Mouse (Mus musculus): ENCODE measurements around the gene Mrpl58.
"Not testable (repeated sequence)": the region's sequence is repeated elsewhere in the genome, so short reads cannot be mapped to it uniquely, and the experiment has no call there.

Gene Mrpl58

DNA sequence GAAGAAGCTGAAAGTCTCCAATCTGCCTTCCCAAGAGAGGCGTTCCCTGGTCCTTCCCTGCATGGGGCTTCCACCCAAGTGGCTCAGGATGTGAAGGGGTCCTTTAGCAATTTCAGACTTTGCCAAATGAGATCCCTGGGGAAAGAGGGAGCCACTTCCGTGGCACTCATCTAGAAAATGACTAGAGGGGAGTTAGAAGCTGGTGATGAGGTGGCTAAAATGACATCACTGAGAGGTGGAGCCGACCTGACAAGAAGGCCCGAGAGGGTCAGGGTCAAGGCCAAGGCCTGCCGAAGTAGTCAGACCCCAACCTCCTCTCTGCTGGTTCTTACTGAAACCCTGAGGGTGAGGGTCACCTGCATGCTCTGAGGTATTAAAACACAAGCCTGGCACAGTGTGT is 20.7 kb upstream of the Mrpl58 start:
- in situ Hi-C loops (cut with MboI) = no loop called here

DNA sequence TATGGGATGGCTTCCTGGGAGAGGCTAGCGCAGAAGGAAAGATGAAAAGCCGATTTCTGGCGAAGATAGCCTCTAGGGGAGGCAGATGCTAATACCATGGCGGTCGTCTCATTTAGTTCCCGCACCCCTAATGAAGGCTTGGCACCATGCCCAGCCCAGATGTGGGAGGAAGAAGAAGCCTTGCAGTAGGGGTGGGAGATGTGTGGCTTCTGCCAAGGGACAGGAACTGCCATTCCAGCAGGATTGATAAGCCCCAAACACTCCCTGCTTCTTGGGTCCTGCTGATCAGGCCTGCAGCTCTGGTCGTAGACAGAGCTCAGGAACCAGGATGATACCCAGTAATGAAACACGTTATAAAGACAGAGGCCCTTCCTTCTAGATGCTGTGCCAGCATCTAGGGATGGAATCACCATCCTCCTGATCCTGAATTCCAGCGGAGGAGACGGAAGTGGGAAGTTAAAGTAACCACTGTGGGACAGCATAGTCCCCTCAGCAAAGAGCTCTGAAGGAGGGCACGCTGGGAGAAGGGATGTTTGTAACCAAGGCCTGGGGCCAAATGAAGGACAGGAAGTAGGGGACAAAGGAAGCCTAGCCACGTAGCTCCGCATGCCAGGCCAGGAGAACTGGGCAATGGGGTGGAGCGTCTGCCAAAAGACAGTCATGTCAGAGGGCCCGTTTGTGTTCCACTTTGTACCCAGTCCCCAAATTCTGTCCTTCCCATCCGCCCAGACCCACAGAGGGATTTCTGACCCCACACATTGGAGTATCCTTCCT is 19.7 kb upstream of the Mrpl58 start:
- in situ Hi-C loops (cut with MboI) = no loop called here

DNA sequence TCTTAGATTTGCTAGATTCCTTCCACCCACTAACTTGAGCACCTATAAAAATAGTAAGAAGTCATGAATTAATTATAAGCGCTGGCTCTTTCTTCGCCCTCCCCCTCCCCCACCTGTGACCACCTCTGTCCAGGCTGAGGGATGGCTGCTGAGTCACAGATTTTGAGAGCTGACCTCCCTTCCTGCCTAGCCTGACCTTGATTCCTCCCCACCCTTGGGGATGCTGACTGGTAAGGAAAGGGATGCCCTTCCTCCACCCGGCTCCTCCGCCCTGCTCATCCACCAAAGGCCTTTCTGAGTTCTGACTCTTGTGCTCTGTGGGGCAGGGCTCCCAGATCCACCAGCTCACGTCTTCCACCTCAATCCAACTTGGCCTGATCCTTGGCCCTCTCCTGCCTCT is 19.0 kb upstream of the Mrpl58 start:
- in situ Hi-C loops (cut with MboI) = no loop called here

DNA sequence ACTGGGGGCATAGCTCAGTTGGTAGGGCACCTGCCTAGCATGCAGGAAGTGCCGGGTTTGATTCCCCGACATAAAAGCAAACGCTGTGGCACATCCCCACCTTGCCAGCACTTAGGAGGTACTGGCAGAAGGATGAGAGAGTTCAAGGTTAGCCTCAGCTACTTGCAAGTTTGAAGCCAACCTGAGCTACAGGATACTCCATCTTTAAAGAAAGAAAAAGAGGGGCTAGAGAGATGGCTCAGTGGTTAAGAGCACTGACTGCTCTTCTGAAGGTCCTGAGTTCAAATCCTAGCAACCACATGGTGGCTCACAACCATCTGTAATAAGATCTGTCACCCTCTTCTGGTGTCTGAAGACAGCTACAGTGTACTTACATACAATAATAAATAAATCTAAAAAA is 16.7 kb upstream of the Mrpl58 start:
- in situ Hi-C loops (cut with MboI) = not testable (repeated sequence)

DNA sequence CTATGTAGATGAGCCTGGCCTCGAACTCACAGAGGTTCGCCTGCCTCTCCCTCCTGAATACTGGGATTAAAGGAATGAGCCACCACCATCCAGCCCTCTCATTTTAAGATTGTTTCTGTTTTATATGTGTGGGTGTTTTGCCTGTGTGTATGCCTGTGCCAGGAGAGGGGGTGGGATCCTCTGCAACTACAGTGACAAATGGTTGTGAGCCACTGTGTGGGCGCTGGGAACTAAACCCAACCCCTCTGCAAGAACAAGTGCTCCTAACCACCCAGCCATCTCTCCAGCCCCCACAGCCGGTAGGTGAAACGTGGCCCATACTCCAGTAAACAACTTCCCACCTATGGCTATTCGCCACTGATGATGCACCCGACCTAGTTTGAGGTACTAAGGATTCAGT is 12.2 kb upstream of the Mrpl58 start:
- in situ Hi-C loops (cut with MboI) = no loop called here

DNA sequence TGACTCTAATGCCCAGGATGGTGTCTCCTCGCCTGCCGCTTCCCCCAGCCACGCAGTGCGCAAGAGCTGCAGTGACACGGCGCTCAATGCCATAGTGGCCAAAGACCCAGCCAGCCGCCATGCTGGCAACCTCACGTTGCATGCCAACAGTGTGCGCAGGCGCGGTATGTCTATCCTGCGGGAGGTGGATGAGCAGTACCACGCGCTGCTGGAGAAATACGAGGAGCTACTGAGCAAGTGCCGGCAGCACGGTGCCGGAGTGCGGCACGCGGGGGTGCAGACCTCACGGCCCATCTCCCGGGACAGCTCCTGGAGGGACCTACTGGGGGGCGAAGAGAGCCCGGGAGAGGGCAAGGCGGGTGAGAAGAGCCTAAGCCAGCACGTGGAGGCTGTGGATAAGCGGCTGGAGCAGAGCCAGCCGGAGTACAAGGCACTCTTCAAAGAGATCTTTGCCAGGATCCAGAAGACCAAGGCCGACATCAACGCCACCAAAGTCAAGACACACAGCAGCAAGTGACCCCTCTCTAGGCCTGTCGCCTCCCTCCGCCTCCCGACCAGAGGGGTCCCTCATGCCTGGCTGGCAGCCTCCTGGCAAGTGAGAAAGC is 9.7 kb upstream of the Mrpl58 start:
- in situ Hi-C loops (cut with MboI) = no loop called here

DNA sequence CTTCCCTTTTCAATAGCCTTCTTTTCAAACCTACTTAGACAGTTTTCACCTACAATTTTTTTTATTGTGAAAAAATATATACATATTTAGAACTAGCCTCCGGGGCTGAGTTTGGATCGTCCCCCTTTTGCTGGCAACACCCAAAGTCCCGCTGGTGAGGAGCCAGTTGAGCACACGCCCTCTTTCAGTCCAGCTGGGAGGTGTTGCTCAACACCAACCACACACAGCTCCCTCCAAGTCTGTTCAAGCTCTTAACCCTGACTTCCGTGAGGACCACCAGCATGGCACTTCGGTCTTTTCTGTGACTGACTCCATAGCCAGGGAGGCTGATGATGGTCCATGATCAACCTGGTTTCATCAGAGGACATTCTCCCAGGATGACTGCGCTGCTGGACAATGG is 5.5 kb upstream of the Mrpl58 start:
- in situ Hi-C loops (cut with MboI) = no loop called here

DNA sequence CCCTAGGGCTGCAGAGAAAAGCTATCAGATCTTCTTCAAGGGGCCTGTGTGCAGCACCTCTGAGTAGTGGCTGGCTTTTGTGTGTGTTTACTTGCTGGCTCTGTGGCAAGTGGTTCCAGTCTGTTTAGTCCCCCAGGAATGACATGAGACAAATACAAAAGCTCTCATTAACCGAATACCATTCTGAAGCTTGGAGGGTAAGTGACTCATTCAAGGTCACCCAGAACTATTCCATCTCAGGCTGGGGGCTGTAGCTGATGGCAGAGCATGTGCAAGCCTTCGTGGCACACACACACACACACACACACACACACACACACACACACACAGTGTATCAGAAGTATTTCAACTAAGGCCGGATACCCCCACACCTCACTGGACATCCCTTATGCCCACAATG is 3.4 kb upstream of the Mrpl58 start:
- in situ Hi-C loops (cut with MboI) = no loop called here

DNA sequence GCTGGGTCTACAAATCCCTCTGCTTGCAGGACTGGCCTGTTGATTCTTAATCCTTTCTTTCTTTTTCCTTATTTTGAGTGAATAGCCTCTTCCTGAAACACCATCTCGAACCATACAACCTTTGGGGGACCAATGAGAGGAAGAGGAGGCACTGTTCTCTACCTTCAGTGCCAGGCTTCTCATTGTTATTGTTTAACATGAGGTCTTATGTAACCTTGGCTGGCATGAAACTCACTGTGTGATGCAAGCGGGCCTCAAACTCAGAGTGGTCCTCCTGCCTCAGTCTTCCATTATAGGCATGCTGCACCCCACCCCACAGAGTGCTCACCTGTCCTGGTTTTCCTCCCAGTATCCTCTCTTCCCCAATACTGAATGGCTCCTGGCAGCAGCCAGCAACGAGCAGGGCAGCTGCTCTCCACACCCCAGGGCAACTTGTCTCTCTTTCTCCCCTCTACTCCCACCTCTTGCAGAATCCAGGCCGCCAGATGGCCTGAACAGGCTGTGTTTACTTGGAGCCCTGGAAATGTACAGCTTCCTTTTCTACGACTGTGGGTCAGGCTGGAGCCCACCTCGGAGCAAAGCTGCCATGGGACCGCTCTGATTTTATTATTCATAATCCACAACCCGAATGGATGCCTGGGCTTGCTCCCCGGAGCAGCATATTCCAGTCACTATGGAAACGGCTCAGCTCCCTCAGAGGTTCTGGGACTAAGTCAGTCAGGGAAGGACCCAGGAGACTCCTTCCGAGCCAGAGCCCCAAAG is 2.7 kb upstream of the Mrpl58 start:
- in situ Hi-C loops (cut with MboI) = no loop called here

DNA sequence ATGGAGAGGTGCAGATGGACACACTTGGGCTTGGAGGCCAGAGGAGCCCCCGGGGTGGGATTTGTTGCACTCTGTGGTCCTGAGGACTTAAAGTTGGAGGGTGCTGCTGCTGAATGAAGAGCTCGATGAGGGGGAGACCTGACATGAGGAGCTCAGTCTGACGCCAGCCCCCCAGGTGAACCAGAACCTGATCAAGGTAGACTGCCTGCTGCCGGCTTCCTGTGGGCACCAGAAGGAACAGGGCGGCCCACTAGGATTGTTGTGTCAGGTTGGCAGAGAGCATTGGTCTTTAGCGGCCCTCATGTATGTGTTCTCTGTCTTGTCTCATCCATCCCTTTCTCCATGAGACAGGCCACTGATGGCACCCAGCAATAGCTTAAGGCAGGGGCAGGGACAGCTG is 2.2 kb downstream of the Mrpl58 start:
- in situ Hi-C loops (cut with MboI) = no loop called here

DNA sequence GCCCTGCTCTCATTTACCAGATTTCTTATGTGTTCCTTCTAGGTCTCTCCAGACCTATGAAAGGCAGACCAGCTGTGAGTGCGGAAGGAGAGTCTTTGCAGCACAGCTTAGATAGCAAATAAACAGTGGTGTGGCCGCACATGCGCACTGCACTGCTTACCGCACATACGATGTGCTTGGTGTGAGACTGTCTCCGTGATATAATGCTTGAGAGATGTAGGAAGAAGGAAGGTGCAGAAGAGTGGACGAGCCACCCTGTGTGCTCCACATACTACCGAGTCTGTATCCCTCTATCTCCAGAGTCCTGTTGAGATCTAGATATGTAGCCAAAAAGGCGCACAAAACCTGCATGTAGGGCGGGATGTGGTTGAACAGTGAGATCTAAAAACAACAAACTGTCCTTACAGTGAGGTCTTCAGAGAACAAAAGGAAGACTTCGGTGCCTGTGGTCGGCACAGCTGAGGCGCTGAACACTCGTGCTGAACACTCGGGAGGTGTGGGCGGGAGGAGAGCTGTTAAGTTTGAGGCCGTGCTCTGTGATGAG is 3.4 kb downstream of the Mrpl58 start:
- in situ Hi-C loops (cut with MboI) = no loop called here

DNA sequence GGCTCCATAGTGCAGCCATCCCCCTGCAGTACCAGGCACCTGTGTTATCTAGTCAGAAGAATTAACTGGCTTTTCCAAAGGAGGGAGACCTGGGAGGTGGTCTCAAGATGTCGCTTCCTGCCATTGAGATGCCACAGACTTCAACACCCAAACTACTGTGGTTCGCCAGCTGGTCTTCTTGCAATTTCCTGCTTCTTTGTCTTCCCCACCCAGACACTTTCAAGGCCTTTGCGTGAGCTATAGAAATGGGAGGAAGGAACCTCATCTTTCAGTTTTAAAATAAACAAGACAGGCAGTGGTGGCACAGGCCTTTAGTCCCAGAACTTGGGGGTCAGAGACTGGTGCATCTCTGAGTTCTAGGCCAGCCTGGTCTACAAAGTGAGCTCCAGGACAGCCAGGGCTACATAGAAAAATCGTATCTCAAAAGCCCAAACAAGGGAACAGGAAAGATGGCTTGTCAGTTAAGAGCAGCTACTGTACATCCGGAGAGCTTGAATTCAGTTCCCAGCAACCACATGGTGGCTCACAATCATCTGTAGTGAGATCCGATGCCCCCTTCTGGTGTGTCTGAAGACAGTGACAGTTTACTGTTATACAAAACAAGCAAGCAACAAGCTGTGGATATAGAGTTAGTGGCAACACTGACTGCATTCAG is 4.8 kb downstream of the Mrpl58 start:
- in situ Hi-C loops (cut with MboI) = no loop called here

DNA sequence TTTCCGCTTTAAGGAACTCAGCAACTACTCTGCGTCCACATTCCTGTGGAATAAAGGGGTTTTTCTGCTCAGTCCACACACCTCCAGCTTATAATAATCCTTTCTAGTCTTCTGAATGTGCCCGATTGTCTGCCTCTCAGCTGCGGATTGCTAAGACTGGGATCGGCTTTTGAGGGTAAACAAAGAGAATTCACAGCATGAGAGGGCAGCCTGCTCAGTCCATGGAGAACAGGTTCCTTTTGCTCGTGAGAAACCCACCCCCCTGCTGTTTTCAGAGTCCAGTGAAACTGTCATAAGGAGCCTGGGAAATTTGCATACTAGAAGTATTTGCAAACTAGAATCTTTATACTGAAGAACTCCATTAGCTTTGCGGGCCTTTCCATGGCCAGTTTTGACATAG is 6.0 kb downstream of the Mrpl58 start:
- in situ Hi-C loops (cut with MboI) = no loop called here

DNA sequence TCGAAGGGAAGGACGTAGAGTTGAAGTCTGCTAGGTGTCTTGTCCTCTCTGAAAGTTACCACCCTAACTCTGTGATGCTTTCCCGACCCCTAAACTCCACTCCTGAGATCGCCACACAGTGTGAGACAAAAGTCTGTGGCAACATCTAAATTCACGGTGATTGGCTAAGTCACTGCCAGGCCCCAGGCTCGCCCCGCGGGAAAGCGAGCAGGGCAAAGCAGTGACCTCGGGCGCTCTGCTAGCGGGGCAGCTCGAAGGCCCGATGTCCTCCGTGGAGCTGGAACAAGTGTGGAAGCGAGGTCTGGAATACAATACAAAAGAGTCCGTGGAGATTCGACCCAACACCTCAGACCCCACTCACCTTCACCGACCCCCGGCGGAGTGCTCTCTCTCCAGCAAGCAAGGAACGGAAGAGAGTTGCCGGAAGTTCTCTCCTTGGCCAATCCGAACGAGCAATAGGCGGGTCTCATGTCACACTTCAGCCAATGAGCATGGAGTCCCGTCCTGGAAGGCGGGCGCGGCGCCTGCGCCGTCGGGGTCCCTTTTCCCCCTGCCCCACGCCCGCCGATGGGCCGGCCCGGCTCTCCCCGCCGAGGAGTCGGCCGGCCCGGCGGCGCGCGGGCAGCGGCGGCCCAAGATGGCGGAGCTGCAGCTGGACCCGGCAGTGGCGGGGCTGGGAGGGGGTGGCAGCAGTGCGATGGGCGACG is 16.1 kb downstream of the Mrpl58 start, which contains the start of the genes Atp5h and Kctd2:
TSS of gene Atp5h (minus strand) at position 432 of the 707 bp plus-strand sequence.
TSS of gene Kctd2 (plus strand) at position 598 of the 707 bp plus-strand sequence.
- in situ Hi-C loops (cut with MboI) = no loop called here

DNA sequence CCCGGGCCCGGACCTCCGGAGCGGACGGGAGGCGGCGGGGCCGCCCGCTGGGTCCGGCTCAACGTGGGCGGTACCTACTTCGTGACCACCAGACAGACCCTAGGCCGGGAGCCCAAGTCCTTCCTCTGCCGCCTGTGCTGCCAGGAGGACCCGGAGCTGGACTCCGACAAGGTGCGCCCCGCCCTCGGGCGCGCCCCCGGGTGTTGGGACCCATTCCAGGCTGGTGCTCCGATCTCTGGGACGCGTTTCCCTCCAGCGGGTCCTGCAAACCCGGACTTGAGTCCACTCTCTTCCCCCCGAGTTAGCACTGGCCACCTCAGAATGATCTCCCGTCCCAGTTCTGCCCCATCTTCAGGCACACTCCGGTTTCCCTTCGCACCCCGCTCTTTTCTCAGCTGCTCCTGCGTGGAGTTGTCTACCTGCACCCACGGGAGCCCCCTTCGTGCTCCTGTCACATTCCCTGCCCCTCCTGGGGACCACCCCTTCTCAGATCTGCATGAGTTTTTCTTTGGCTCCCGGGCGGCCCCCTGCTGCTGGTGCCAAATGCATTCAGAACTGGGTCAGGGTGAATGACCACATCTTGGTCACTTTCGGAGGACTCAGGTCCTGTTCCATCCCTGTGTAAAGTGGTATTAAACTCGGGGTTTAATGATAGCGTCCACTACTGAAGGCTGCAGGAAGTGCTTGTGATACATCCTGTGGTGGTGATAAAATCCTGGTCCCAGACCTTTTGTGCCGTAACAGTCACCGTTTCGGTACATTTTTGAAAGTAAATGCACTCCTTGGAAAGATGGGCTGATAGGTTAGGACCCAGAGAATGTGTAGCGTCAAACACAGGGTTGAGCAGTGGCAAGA is 17.0 kb downstream of the Mrpl58 start:
- in situ Hi-C loops (cut with MboI) = no loop called here

DNA sequence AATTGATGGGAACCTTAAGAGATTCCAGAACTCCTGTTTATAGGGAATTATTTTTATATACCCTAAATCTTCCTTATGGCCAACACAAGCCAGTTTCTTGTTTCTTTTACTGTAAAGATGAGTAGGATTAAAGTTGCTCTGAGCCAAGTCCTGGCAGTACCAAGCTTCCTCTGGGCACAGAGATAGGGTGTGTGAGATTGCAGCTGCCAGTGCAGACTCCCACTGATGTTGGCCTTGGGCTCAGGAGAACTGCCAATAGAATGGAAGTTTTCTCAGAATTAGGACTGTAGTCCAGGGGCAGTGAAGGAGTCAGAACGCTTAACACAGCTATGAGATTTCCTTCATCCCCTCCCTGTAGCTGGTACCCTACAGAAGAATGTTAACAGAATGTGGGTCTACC is 17.8 kb downstream of the Mrpl58 start:
- in situ Hi-C loops (cut with MboI) = no loop called here

DNA sequence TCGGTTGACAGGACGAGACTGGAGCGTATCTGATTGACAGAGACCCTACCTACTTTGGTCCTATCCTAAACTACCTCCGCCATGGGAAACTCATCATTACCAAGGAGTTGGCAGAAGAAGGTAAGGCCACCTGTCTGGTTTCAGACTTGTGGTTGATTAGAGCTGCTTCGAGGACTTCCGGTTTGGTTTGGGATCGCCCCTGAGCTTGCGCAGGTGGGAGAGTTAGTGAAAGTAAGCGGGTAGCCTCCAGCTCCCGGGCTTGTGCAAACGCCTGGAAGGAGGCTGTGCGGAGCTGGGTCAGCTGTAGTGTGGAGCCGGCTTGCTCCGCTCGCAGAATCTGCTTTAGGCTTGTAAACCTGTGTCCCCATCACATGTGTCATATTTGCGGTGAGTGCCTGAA is 18.4 kb downstream of the Mrpl58 start:
- in situ Hi-C loops (cut with MboI) = no loop called here

DNA sequence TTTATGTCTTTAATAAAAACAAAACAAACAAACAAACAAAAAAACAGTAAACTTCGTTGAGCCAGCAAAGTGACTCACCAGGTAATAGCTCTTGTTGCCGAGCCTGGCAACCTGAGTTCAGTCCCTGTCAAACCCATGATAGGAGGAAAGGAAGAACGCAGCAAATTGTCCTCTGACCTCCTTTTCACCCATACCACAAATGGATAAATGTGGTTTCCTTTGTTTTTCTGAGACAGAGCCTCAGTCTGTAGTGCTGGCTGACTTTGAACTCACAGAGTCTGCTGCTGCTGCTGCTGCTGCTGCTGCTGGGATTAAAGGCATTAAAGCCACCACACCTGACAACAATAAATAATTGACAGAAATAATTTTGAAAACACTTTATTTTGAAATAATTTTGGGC is 19.5 kb downstream of the Mrpl58 start:
- in situ Hi-C loops (cut with MboI) = no loop called here

DNA sequence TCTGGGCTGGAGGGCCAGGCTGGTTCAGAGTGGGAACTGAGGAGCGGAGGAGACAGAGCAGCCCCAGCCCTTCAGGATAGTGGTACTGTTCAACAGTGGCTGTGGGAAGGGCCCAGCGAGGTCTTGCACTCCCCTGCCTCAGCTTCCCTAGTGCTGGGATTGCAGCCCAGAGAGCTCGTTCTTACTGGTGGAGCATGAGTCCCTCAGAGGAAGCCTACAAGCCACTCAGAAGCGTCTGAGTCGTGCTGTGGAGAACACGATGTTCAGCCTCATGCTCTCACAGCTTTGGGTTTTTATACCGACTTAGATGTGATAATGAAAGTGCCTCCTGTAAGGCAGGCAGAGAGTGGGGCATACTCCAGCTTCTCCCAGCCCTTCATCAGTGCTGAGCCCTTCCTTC is 21.1 kb downstream of the Mrpl58 start:
- in situ Hi-C loops (cut with MboI) = no loop called here

DNA sequence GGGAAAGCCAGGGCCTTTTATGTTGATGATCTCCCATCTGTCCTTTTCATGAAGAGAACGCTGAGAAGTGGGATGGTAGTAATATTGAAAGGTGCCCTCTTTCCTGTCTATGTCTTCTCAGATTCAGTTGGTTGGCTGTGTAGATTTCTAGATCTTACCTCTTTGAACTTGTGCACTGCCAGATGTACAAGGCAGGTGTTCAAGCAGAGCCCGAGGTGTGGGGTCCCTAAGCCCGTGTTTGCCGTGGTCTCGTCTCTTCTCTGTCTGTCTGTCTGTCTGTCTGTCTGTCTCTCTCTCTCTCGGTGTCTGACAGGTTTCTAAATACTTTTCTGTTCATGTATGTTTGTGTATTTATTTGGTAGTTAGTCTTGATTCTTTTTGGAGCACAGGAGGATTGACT is 22.1 kb downstream of the Mrpl58 start:
- in situ Hi-C loops (cut with MboI) = no loop called here
